ENCODE assay signal across 27 mouse cellular contexts in the genomic region with DNA sequence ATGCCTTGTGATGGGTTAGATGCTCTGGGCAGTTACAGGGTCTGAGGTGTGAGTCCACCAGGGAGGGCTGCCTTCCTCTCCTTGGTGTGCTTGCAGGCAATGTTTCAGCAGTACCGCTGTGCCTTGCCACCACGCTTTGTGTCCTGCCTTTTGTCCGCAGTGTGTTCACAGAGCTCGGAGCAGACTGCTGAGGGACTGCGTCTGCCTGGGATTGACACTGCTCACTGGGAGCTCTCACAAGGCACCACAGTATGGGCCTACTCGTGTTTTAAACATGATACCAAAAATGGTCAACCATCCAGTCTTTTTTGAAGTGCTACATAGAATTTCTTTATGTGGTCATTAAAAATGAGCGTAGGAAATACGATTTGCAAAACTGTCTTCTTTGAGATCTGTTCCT. TPM values are rescaled to one million over a fixed set of nuclear protein-coding genes. Genes with fewer than 3 reads are reported as not detected.
DNase-seq lines count a peak whose midpoint lies in the region; ATAC-seq lines count a peak whose summit lies in the region.
"Had no signal": no experiment of that assay in that cellular context is flagged by ENCODE, and none has a peak within 500 bp of the region (broad histone marks: within the 10 kb centered on the region; RNA-seq: fewer than 3 reads in every experiment).

No protein-coding gene starts in this region.

- H3K9me3 ChIP-seq in heart, embryonic 10.5 days = no peaks in the 10 kb centered on the region
- H3K9me3 ChIP-seq: embryonic facial prominence, embryonic 13.5 days; embryonic facial prominence, embryonic 15.5 days; forebrain, embryonic 10.5 days; forebrain, embryonic 13.5 days; forebrain, embryonic 15.5 days had no signal

- H3K4me1 ChIP-seq in heart, embryonic 10.5 days = no peaks in the 10 kb centered on the region
- H3K4me1 ChIP-seq: embryonic facial prominence, embryonic 13.5 days; embryonic facial prominence, embryonic 15.5 days; forebrain, embryonic 10.5 days; forebrain, embryonic 13.5 days; forebrain, embryonic 15.5 days had no signal

- no peak overlapping the region for H3K27ac ChIP-seq in heart, embryonic 10.5 days
- H3K27ac ChIP-seq: embryonic facial prominence, embryonic 13.5 days; embryonic facial prominence, embryonic 15.5 days; forebrain, embryonic 10.5 days; forebrain, embryonic 13.5 days; forebrain, embryonic 15.5 days had no signal

- WGBS in heart, embryonic 10.5 days = 91% methylated on average over 8 of the region's 8 CpGs

- DNase-seq in frontal cortex, postnatal 36 days (ENCODE audit: low spot score in 2 of 2) = no peak
- peak; percentile 63 for DNase-seq in heart, embryonic 10.5 days (ENCODE audit: low spot score)
- DNase-seq in heart, adult 18-20 months = no peak
- DNase-seq in lung, postnatal 10 days = peak; percentile 0
- DNase-seq in lung, postnatal 36 days = no peak
- DNase-seq: adrenal gland, adult 2 months; adrenal gland, postnatal 10 days; adrenal gland, postnatal 25 days; cerebellum, adult 11 months; cerebellum, adult 18-20 months; cerebellum, adult 8-10 months; cerebellum, adult 9-11 months; cerebellum, postnatal 14 days; cerebellum, postnatal 36 days; embryo, embryonic 11 days had no signal

- H3K4me3 ChIP-seq in heart, embryonic 10.5 days = no peak overlapping the region
- H3K4me3 ChIP-seq: embryonic facial prominence, embryonic 13.5 days; embryonic facial prominence, embryonic 15.5 days; erythroblast, embryonic 14.5 days; forebrain, embryonic 10.5 days; forebrain, embryonic 13.5 days; forebrain, embryonic 15.5 days had no signal

- H3K27me3 ChIP-seq in heart, embryonic 10.5 days (ENCODE audit: insufficient read depth, poor library complexity, severe bottlenecking) = no peaks in the 10 kb centered on the region
- H3K27me3 ChIP-seq: embryonic facial prominence, embryonic 13.5 days; embryonic facial prominence, embryonic 15.5 days; forebrain, embryonic 13.5 days; forebrain, embryonic 15.5 days had no signal

- H3K36me3 ChIP-seq in heart, embryonic 10.5 days = peaks cover 26% of the 10 kb centered on the region
- H3K36me3 ChIP-seq: forebrain, embryonic 10.5 days; forebrain, embryonic 15.5 days had no signal

- peak; percentile 53 for ATAC-seq in frontal cortex, adult (ENCODE audit: low TSS enrichment)
- ATAC-seq: forebrain, embryonic 13.5 days; forebrain, embryonic 15.5 days had no signal

RNA-seq across cellular contexts. Expression of gene Smlr1, which starts 12.3 kb away (rescaled TPM):
- polyA plus RNA-seq in heart, embryonic 10.5 days (2016; fragmentation: Nextera tagmentation; extraction: Ambion mirVana) = not detected in 2 replicates
- total RNA-seq in heart, adult 18-20 months (2021) = not detected
- total RNA-seq: adrenal gland, adult 2 months; adrenal gland, postnatal 25 days; common myeloid progenitor, adult 5-6 weeks; ES-E14; MEL had no signal
- polyA plus RNA-seq: adrenal gland, adult 2 months; C2C12; embryonic facial prominence, embryonic 11.5 days; embryonic facial prominence, embryonic 13.5 days; embryonic facial prominence, embryonic 15.5 days; erythroblast, embryonic 14.5 days; forebrain, embryonic 10.5 days; forebrain, embryonic 13.5 days; forebrain, embryonic 15.5 days had no signal

Comparison
In these comparisons a context has a peak if more than half of its experiments do, and no peak if none do; other contexts are left out.
1. DNase-seq: peak in heart, embryonic 10.5 days (single experiment) and lung, postnatal 10 days (single experiment); none in frontal cortex, postnatal 36 days (0 of 2), heart, adult 18-20 months (0 of 2) and lung, postnatal 36 days (single experiment).